Mouse (Mus musculus) neutrophil, adult 5-6 weeks (primary cell): ENCODE results near the gene Fshr. TPM values are rescaled to one million over a fixed set of nuclear protein-coding genes. Genes with fewer than 3 reads are reported as not detected.
"Not testable (repeated sequence)": the region's sequence is repeated elsewhere in the genome, so short reads cannot be mapped to it uniquely, and the experiment has no call there.

Experiments
- ATAC-seq: fragments of 151-379, 151-347 bp; 2 replicates; pipeline ENCODE4 v1.8.0; 2017; ENCODE audit warnings: mild to moderate bottlenecking, moderate TSS enrichment; ENCODE audit not compliant: insufficient number of reproducible peaks, poor library complexity, low FRiP score, severe bottlenecking; ENCODE audit errors: extremely low read depth
- total RNA-seq: library from RNA; stranded (forward); fragments of 200-1000 nt; gene quantifications from 2 replicates; pipeline ENCODE4 v1.2.3, GENCODE M21; 2017

Fshr gene
- total RNA-seq = not detected in 2 replicates

- no peak for ATAC-seq
Observed at GRCm38 (mm10) chr17:89200575-89200974, at the start of gene Fshr. Fshr (minus strand) TSS chr17:89200675.

GRCm38 (mm10) chr17:89202181-89202580, 1.7 kb upstream of the Fshr start:
- no peak for ATAC-seq

DNA sequence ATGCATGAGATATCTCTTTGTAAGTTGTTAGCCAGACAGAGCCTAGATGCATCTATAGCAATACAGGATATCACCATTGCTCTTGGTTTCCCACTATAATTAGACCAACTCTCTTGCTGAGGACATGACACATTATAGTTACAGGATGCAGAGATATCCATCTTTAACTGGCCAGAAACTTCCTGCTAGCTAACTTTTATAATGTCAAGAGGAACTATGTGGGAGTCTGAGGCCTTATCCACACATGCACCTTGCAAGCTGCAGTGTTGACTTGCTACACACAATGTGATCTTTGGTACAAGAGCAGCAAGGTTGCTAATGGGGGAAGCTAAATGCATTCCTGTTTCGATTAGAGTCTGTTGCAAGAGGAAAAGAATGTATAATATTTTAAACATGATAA, 26.9 kb downstream of the Fshr start:
- no peak for ATAC-seq

DNA sequence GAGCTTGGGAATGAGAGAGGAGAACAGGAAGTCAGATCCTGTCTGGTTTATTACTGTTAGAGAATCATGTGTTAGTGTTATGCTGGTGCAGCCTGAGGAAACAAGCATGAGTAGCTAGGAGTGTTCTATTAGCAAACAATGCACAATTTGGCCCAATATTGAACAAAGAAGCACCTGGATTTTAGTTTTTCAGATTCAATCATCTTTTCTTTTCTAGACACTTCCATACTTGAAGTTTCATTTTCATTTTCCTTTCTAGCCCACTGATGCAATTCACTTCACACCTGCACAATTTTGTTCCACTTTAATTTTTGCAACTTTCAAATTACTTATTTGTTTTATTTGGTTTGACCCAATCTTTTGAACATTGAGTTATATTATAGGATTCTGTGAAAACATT, 35.7 kb downstream of the Fshr start:
- no peak for ATAC-seq

GRCm38 (mm10) chr17:89162475-89162874, 38.0 kb downstream of the Fshr start:
- no peak for ATAC-seq

- not testable (repeated sequence) for ATAC-seq
Observed at GRCm38 (mm10) chr17:89159343-89159742, 41.1 kb downstream of the Fshr start.

DNA sequence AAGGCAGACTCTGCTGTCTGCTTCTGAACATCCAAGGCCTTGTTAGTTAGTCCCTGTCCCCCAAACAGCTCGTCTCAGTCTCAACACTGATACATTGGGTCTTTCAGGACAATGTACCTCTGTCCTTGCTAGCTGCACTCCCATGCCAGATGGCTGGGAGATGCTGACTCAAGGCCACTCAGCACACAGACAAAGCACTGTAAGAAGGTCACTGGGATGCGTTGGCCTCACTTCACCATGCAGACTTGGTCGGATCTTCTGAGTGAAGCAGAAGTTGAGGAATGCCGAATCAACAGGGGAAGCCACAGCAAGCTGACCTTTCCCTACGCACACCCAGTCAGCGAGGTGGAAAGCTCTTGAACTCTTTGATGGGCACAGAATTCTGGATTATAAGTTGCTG, 55.7 kb downstream of the Fshr start:
- no peak for ATAC-seq

- no peak for ATAC-seq
Observed at GRCm38 (mm10) chr17:89120023-89120422, 80.5 kb downstream of the Fshr start.

GRCm38 (mm10) chr17:89119250-89119649, 81.2 kb downstream of the Fshr start:
- ATAC-seq = no peak

DNA sequence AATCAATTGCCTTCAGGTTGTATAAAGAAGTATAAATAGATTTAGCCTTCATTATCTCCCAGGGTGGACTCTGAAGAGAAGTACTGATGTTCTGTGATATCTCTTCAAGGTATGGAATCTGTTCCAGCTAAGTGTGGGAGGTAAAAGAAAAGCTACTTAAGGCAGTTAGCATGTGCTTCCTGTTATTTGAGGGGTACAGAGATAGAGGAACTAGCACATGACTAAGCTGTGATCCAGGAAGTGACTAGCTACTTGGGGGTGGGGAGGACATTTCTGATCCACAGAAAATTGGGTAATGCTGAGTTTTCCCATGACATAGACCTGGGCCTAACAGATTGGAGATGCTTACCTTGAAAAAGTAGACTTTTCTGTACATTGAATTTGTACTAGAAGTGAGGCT, 86.5 kb downstream of the Fshr start:
- ATAC-seq = peak; percentile 94

DNA sequence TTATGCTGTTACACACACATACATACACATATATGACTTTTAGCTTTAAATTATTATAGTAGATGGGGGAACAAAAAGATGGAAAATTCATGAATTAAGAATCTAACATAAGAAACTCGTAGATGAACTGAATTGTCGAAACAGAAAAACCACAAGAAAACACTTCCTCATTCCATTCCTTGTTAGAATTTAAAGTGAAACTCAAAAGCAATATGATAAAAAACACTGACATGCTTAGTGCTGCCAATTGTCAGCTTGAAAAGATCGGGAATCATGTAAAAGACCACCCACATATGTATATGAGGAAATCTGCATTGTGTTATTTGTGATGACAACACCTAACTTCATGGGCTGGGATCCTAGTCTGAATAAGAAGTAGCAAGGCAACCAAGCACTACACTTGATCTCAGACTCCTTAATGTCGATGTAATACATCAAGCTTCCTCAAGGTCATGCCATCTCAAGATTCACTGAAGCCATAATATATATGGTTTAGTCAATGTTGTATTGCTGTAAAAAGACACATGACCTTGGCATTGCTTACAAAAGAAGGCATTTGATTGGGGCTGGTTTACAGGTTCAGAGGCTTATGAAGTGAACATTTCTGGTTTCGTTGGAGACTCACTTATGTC, 99.6 kb downstream of the Fshr start:
- no peak for ATAC-seq

DNA sequence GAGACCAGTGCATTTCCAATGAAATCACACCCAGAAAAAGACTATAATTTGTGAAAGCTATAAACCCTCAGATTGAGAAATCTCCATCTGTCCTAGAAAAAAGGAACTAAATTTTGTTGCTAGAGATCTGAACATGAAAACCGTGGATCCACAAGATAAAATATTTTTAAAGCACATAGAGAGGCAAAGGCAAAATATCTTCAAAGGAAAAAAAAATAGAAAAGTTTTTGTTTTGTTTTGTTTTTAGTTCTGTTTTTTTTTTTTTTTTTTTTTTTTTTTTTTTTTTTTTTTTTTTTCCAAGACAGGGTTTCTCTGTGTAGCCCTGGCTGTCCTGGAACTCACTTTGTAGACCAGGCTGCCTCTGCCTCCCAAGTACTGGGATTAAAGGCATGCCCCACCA, 100.7 kb downstream of the Fshr start:
- ATAC-seq = not testable (repeated sequence)

DNA sequence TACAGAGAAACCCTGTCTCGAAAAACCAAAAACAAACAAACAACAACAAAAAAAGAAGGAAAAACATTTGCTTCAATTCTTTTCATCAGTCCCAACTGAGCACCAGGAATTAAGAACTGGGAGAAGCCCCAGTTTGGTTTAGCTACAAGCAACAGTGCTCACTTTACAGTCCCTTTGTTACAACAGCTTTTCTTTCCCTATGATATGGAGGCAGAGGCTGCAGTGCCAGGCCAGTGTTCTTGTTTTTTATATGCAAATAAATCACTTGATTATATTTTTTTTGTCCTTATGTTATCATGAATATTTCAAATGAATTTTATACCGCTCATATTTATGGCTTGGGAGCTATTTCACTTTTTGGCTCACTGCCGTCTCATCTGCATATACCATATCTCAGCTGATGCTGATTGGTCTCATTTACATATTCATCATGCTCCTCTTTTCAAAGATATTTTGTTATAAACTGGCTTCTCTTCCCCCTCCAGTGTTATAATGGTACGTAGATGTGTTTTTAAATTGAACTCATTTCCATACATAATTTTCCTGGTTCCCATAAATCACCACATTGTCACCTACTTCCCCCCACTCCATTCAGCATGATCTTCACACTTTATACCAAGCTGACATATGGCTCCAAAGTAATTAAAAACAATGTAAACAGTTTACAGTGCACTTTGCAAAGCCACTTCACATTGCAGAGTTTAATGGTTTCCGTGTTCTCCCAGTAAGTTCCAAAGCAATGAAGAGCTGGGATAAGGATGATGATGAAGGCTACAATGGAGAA, 110.6 kb downstream of the Fshr start:
- no peak for ATAC-seq

GRCm38 (mm10) chr17:89082897-89083296, 117.6 kb downstream of the Fshr start:
- ATAC-seq = no peak

GRCm38 (mm10) chr17:89079706-89080105, 120.8 kb downstream of the Fshr start:
- ATAC-seq = no peak

GRCm38 (mm10) chr17:89064327-89065095, 136.0 kb downstream of the Fshr start:
- no peak for ATAC-seq

GRCm38 (mm10) chr17:89062348-89062949, 138.0 kb downstream of the Fshr start:
- no peak for ATAC-seq

DNA sequence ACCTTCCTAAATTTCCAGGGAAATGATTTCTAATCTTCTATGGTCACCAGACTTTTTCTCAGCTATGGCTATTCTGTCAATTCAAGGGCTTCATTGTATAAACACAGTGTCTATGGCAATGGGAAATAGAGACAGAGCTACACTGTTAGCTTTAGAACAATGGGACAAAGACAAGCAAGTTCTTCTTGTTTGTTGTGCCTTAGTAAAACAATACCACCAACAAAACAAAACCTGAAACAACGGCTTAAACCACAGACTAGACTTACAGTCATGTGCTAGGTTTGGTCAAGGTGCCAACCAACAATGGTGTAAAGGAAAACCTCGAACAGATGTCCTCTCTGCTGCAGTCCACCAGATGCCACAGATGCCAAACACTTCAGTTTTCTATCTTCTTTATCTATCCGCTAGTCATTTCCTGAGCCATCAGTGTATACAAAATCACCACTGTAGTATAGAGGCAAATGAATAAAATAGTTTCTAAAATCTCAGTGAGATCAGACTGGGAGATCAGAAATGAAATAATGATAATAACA, 149.4 kb downstream of the Fshr start:
- ATAC-seq = no peak

DNA sequence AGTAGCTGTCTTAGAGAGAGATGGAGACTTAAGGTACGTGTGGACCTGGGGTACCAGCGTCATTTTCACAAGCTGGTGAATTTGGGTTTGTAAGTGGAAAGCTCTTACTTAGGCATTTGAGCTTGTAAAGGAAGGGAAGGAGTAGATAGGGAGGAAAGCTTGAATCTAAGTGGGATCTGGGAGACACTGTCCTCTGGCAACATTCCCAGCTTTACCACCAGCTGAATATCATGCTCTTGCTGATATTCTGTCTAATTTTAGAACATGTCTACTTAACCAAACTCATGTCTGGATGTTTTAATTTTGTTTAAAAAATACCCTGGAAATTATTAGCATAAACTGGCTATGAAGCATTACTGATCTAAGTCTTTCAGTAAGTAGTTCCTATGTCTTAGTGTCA, 151.4 kb downstream of the Fshr start:
- ATAC-seq = no peak
